Mouse (Mus musculus): ENCODE results near the gene Ctla4. TPM values are rescaled to one million over a fixed set of nuclear protein-coding genes. Genes with fewer than 3 reads are reported as not detected.

The Ctla4 gene
- not detected for total RNA-seq (2021)
- long read RNA-seq, experiment 1, partial matches to known transcripts: 0 of 1 reads
- long read RNA-seq, experiment 1, other reads (novel, unspliced or antisense): 1 of 1 reads
- long read RNA-seq, experiment 2: 0 reads

GRCm38 (mm10) chr1:60886981-60887380 lies at the start of gene Ctla4:
Gene Ctla4 (plus strand): TSS chr1:60887000.
- no peak for DNase-seq (ENCODE audit: low spot score in 2 of 2)

- no peak for DNase-seq (ENCODE audit: low spot score in 2 of 2)
Measured at GRCm38 (mm10) chr1:60839161-60839560, 47.6 kb upstream of the Ctla4 start.

GRCm38 (mm10) chr1:60845318-60846060 lies 41.3 kb upstream of the Ctla4 start:
- DNase-seq (ENCODE audit: low spot score in 2 of 2): no peak

- peak in 1 of 2 experiments; percentile 60 for DNase-seq (ENCODE audit: low spot score in 2 of 2)
Measured at GRCm38 (mm10) chr1:60846616-60847275, 40.1 kb upstream of the Ctla4 start.

- DNase-seq (ENCODE audit: low spot score in 2 of 2): no peak
Measured at GRCm38 (mm10) chr1:60849112-60849511, 37.7 kb upstream of the Ctla4 start.

- DNase-seq (ENCODE audit: low spot score in 2 of 2): no peak
Measured at GRCm38 (mm10) chr1:60849816-60850215, 37.0 kb upstream of the Ctla4 start.

- peak in 1 of 2 experiments; percentile 39 for DNase-seq (ENCODE audit: low spot score in 2 of 2)
Measured at GRCm38 (mm10) chr1:60851041-60851781, 35.6 kb upstream of the Ctla4 start.

- DNase-seq (ENCODE audit: low spot score in 2 of 2): no peak
Measured at GRCm38 (mm10) chr1:60852075-60852769, 34.6 kb upstream of the Ctla4 start.

GRCm38 (mm10) chr1:60852770-60853147 lies 34.0 kb upstream of the Ctla4 start:
- DNase-seq (ENCODE audit: low spot score in 2 of 2): no peak

GRCm38 (mm10) chr1:60853330-60853956 lies 33.4 kb upstream of the Ctla4 start:
- no peak for DNase-seq (ENCODE audit: low spot score in 2 of 2)

GRCm38 (mm10) chr1:60853991-60854390 lies 32.8 kb upstream of the Ctla4 start:
- DNase-seq (ENCODE audit: low spot score in 2 of 2): no peak

- no peak for DNase-seq (ENCODE audit: low spot score in 2 of 2)
Measured at GRCm38 (mm10) chr1:60857351-60858220, 29.2 kb upstream of the Ctla4 start.

GRCm38 (mm10) chr1:60859159-60859558 lies 27.6 kb upstream of the Ctla4 start:
- no peak for DNase-seq (ENCODE audit: low spot score in 2 of 2)

- no peak for DNase-seq (ENCODE audit: low spot score in 2 of 2)
Measured at GRCm38 (mm10) chr1:60859842-60860241, 27.0 kb upstream of the Ctla4 start.

- DNase-seq (ENCODE audit: low spot score in 2 of 2): peak; percentile 47 to 68
Measured at GRCm38 (mm10) chr1:60860357-60860946, 26.3 kb upstream of the Ctla4 start.

GRCm38 (mm10) chr1:60860955-60861354 lies 25.8 kb upstream of the Ctla4 start:
- peak; percentile 49 to 51 for DNase-seq (ENCODE audit: low spot score in 2 of 2)

- DNase-seq (ENCODE audit: low spot score in 2 of 2): no peak
Measured at GRCm38 (mm10) chr1:60861431-60861830, 25.4 kb upstream of the Ctla4 start.

- DNase-seq (ENCODE audit: low spot score in 2 of 2): no peak
Measured at GRCm38 (mm10) chr1:60862510-60862909, 24.3 kb upstream of the Ctla4 start.

GRCm38 (mm10) chr1:60862951-60863461 lies 23.8 kb upstream of the Ctla4 start:
- DNase-seq (ENCODE audit: low spot score in 2 of 2): no peak

Measured in layer of hippocampus, postnatal 14 days (tissue).